Mouse (Mus musculus) G1E (cell line): ENCODE data around the gene Sapcd2. TPM values are rescaled to one million over a fixed set of nuclear protein-coding genes. Genes with fewer than 3 reads are reported as not detected.
A peak's percentile ranks its signal among the peaks of the same experiment; 100 is the strongest.

Source experiments
- ATAC-seq: 2 replicates; pipeline ENCODE4 v1.8.0; 2016; ENCODE audit warnings: mild to moderate bottlenecking; ENCODE audit not compliant: insufficient number of reproducible peaks, poor library complexity, low FRiP score, severe bottlenecking; ENCODE audit errors: extremely low read depth
- DNase-seq: peaks from one replicate; pipeline ENCODE4 v3.0.0; 2012; ENCODE audit warnings: low spot score
- H3K27me3 ChIP-seq: 2 replicates; pipeline ENCODE4 v1.6.1; 2012; ENCODE audit warnings: mild to moderate bottlenecking, low read length, inconsistent platforms; ENCODE audit not compliant: insufficient read depth
- H3K36me3 ChIP-seq: replicated peaks from 2 replicates; pipeline ENCODE3; 2012; ENCODE audit warnings: mild to moderate bottlenecking, inconsistent platforms
- H3K4me1 ChIP-seq: 2 replicates; pipeline ENCODE4 v1.6.1; 2012; ENCODE audit warnings: low read depth, low read length, inconsistent platforms, mixed read lengths; ENCODE audit not compliant: insufficient read depth
- H3K4me3 ChIP-seq: 2 replicates; pipeline ENCODE4 v1.5.1; 2012; ENCODE audit warnings: low read depth, mild to moderate bottlenecking, inconsistent platforms, low read length, moderate library complexity, mixed read lengths
- H3K9me3 ChIP-seq: replicated peaks from 2 replicates; pipeline ENCODE4 v1.6.1; 2012; ENCODE audit warnings: inconsistent platforms
- CTCF ChIP-seq: IDR thresholded peaks from 2 replicates; pipeline ENCODE4 v1.5.1; 2012; ENCODE audit warnings: low read depth, low read length, inconsistent platforms, mixed read lengths
- GATA1 ChIP-seq: IDR thresholded peaks from 2 replicates; pipeline ENCODE4 v1.6.1; 2012; ENCODE audit warnings: borderline replicate concordance, low read length, inconsistent platforms, mixed read lengths
- GATA2 ChIP-seq: IDR thresholded peaks from 2 replicates; pipeline ENCODE4 v1.6.1; 2012; ENCODE audit warnings: low read depth, low read length, inconsistent platforms, borderline replicate concordance
- POLR2AphosphoS5 ChIP-seq: IDR thresholded peaks from 2 replicates; pipeline ENCODE4 v1.6.1; 2012; ENCODE audit warnings: low read depth, low read length, inconsistent platforms; ENCODE audit not compliant: insufficient replicate concordance
- TAL1 ChIP-seq: conservative IDR thresholded peaks from 2 replicates; pipeline ENCODE4 v1.6.1; 2012; ENCODE audit warnings: low read depth, low read length, inconsistent platforms, mixed read lengths
- polyA plus RNA-seq: library from polyadenylated mRNA; stranded (reverse); fragments of >175 nt; gene quantifications from 2 replicates; pipeline ENCODE4 v1.2.3, GENCODE M21; 2012
- total RNA-seq, 2 experiments: library from RNA; stranded (forward) in 1 of 2; stranded (reverse) in 1 of 2; fragments of 200-1000 nt in 1 of 2; fragments of >200 nt in 1 of 2; fragmentation: Nextera tagmentation in 1 of 2; gene quantifications; 2 replicates each; pipeline ENCODE4 v1.2.3; 2014 to 2017

The Sapcd2 gene
- total and polyA plus RNA-seq, 3 experiments: 9.9 to 108 (median 20.6) TPM

DNA sequence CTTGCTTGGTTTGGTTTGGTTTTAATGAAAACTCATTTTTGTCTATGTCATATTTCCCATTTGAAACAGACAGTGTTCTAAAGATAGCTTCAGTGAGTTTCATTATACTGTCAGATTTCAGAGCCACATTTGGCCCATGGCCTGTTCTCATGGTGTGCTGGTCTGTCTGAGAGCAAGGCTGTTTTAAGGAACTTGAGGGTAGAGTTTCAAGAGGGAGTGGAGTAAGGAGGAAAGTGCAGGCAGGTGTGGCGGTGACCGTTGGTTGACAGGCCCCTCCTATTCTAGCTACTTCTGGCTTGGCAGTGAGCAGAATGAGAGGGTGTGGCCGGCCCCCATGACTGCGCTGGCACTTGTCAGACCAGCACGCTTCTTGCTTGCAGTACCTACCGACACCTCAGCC lies 33.8 kb upstream of the Sapcd2 start:
- Histone ChIP-seq H3K4me1 (peaks cover 27% of the 10 kb centered on the region), H3K27me3 (no peaks in the 10 kb centered on the region), H3K4me3 (no peak overlapping the region), H3K9me3 (no peaks in the 10 kb centered on the region), H3K36me3 (peaks cover 93% of the 10 kb centered on the region)
- ATAC-seq: no peak
- TF ChIP-seq POLR2AphosphoS5 (no peak), TAL1 (no peak), GATA1 (no peak), CTCF (no peak)
- DNase-seq: no peak

DNA sequence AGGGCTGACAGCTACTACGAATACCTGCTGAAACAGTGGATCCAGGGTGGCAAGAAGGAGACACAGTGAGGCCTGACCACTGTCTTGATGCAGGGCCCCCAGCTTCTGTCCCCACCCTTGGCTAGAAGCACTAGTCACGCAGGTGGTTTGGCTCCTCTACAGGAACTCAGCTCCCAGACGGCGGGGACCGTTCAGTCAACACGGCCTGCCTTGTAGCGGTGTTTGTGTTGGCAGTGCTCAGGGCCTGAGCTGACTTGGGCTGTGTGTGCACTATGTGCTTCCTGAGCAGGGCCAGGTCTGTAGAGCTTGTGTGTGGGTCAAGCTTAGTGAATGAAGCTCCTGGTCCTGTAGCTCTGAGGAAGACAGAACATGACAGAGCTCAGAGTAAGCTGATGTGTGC lies 24.0 kb upstream of the Sapcd2 start:
- TF ChIP-seq GATA2: no peak
- TF ChIP-seq GATA1: no peak
- no peak for TF ChIP-seq POLR2AphosphoS5
- no peak for TF ChIP-seq TAL1
- TF ChIP-seq CTCF: no peak
- Histone ChIP-seq H3K4me1 (peaks cover 9% of the 10 kb centered on the region; the same call in 1 of the 2 replicates), H3K4me3 (no peak overlapping the region), H3K9me3 (no peaks in the 10 kb centered on the region), H3K36me3 (peaks cover 98% of the 10 kb centered on the region), H3K27me3 (no peaks in the 10 kb centered on the region)
- DNase-seq (no peak), ATAC-seq (no peak)

DNA sequence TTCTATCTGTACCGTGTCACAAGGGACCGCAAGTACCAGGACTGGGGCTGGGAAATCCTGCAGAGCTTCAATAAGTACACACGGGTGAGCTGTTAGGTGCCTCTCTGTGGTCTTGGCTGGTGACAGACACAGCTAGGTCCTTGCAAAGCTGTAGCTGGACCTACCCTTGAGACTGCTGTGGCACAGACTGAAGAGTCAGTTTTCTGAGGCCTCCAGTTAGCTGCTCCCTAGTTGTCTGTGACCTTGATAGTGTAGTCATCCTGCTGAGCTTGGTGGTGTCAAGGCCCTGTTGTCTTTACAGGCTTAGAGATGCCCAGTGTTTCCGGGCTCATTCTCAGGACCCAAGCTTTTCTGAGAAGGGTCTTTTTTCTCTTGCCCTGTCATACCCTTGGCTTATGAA lies 22.6 kb upstream of the Sapcd2 start:
- no peak for ATAC-seq
- H3K27me3 ChIP-seq: no peaks in the 10 kb centered on the region
- H3K4me3 ChIP-seq: no peak overlapping the region
- peaks cover 98% of the 10 kb centered on the region for H3K36me3 ChIP-seq
- DNase-seq: no peak
- TF ChIP-seq TAL1 (no peak), GATA1 (no peak), POLR2AphosphoS5 (no peak), GATA2 (no peak)
- H3K4me1 ChIP-seq: peaks cover 22% of the 10 kb centered on the region
- H3K9me3 ChIP-seq: no peaks in the 10 kb centered on the region

DNA sequence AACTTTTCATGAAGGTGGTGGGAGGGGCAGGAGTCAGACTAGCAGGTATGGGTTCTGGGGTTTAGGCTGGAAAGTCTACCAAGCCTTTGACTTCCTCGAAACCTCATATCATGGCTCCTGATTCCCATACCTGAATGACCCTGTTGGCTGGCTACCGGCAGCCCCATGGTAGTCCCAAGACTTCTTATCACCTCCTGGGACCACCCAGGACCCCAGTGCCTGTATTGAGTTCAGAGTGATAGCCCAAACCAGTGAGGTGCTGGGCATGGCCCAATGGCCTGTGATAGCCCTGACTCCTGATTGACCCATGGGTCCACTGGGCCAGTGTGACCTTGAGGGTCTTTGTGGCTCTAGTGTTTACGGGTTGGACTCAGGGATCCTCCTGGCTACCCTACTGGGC lies 21.4 kb upstream of the Sapcd2 start:
- peaks cover 34% of the 10 kb centered on the region for H3K4me1 ChIP-seq
- no peak for ATAC-seq

DNA sequence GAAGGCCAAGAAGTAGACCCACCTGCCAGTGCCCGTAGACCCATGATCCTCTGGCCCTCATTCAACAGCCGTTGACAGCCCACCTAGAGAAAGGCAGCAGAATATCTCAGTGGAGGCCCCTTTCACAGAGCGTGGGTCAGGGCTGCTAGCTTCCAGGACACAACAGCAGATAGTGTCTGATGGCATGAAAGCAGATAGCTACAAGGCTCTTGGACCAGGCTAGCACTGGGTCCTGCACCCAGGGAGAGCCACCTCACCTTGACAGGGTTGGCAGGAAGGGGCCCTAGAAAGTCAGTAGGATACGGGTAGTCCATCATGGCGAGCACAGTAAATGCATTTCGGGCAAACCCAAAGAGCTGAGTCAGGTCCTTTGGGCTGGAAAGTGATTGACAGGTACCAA lies 17.9 kb upstream of the Sapcd2 start:
- ATAC-seq: no peak
- H3K36me3 ChIP-seq: peaks cover 69% of the 10 kb centered on the region

More for the DNA sequence above, 21.4 kb upstream of the Sapcd2 start:
- no peak for DNase-seq
- TF ChIP-seq TAL1: no peak
- TF ChIP-seq GATA1: no peak
- no peak for TF ChIP-seq CTCF
- TF ChIP-seq POLR2AphosphoS5: no peak
- no peak for TF ChIP-seq GATA2
- H3K27me3 ChIP-seq: no peaks in the 10 kb centered on the region
- no peaks in the 10 kb centered on the region for H3K9me3 ChIP-seq
- peaks cover 97% of the 10 kb centered on the region for H3K36me3 ChIP-seq
- H3K4me3 ChIP-seq: no peak overlapping the region

DNA sequence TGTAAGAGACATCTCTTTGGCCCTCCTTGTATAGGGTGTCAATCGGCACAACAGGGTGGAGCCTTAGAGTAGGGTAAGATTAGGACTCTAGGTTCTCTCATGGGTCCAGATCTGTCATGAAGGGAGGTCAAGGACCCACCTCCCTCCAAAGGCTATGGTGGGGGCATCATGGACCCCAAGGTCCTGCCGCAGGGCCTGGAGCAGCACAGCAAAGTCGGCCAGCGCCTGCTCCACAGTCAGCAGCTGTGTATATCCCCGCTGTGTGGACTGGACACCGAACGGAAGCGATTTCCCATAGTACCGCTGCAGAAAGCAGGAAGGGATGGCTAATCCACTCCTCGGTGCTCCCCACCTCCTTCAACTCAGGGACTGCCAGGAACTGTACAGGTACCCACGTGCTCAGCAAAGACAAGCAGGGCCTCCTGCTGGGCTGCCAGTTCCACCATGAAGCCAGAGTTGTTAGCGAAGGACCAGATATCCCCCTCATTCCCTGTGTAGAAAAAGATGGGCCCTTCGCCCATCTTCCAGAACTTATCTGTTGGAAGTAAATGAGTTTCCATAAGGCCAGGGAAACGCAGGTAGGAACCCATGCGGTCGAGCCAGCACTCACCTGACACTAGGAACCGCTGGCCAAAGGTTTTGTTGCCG lies 16.6 kb upstream of the Sapcd2 start:
- Histone ChIP-seq H3K36me3 (peaks cover 68% of the 10 kb centered on the region), H3K9me3 (no peaks in the 10 kb centered on the region), H3K4me3 (peak overlapping the region; percentile 80), H3K27me3 (no peaks in the 10 kb centered on the region), H3K4me1 (peaks cover 52% of the 10 kb centered on the region)
- ATAC-seq: no peak
- no peak for TF ChIP-seq GATA2
- DNase-seq: no peak

More for the DNA sequence above, 17.9 kb upstream of the Sapcd2 start:
- DNase-seq: no peak
- Histone ChIP-seq H3K4me3 (no peak overlapping the region; the same call in 1 of the 2 replicates), H3K27me3 (no peaks in the 10 kb centered on the region), H3K9me3 (no peaks in the 10 kb centered on the region), H3K4me1 (peaks cover 50% of the 10 kb centered on the region)
- TF ChIP-seq GATA1: no peak
- no peak for TF ChIP-seq TAL1
- TF ChIP-seq POLR2AphosphoS5: no peak
- no peak for TF ChIP-seq CTCF
- no peak for TF ChIP-seq GATA2
